In the genomic region with DNA sequence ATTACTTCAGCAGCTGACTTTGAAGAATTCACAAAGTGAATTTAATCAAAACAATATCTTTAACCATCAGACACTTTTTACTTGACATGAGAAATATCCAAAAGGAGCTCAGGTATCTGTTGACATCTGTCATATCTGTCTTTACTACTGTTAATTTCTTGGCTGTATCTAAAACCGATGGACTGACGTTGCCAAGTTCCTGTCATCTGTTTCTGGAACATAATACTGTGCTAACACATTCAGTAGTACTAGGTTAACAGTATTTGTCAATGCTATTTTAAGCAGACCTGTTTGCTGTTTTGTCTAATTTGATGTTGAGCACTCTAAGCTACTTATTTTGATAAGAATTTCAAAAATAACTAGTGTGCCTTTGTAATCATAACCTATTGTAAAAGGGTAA, we compare ENCODE assay signal across 23 mouse cellular contexts. TPM values are rescaled to one million over a fixed set of nuclear protein-coding genes. Genes with fewer than 3 reads are reported as not detected.
DNase-seq lines count a peak whose midpoint lies in the region; ATAC-seq and TF ChIP-seq lines count a peak whose summit lies in the region.
"Had no signal": no experiment of that assay in that cellular context is flagged by ENCODE, and none has a peak within 500 bp of the region (broad histone marks: within the 10 kb centered on the region; RNA-seq: fewer than 3 reads in every experiment).

No protein-coding gene starts in this region.

- TF ChIP-seq CTCF in heart, postnatal 0 days (IDR thresholded peaks at IDR 0.05; ENCODE audit: low read depth), result no peak

- DNase-seq in heart, adult 8-10 months (ENCODE audit: low spot score), result peak; percentile 45
- DNase-seq in heart, postnatal 25 days (ENCODE audit: low spot score), result no peak
- peak; percentile 70 for DNase-seq in heart, postnatal 0 days (ENCODE audit: low spot score)
- DNase-seq in urinary bladder, postnatal 14 days (ENCODE audit: low spot score), result no peak
- DNase-seq in thymus, postnatal 14 days, result no peak
- DNase-seq: adrenal gland, adult 8-10 months; adrenal gland, postnatal 36 days; cerebellum, adult 11 months; cerebellum, adult 8-10 months; cerebellum, postnatal 14 days; embryo, embryonic 11 days; gastrocnemius, adult 2 months; gastrocnemius, postnatal 25 days; kidney, adult 2 months had no signal

- no peaks in the 10 kb centered on the region for H3K27me3 ChIP-seq in heart, embryonic 11.5 days (ENCODE audit: control insufficient read depth, insufficient read depth, low read length)
- H3K27me3 ChIP-seq in heart, embryonic 15.5 days, result no peaks in the 10 kb centered on the region
- H3K27me3 ChIP-seq in heart, postnatal 0 days (ENCODE audit: control insufficient read depth, insufficient read depth, low read length), result no peaks in the 10 kb centered on the region
- H3K27me3 ChIP-seq: embryonic facial prominence, embryonic 15.5 days had no signal

- no peaks in the 10 kb centered on the region for H3K9me3 ChIP-seq in heart, embryonic 11.5 days (replicated peaks; ENCODE audit: control insufficient read depth, low read length)
- H3K9me3 ChIP-seq in heart, embryonic 15.5 days (replicated peaks), result no peaks in the 10 kb centered on the region
- no peaks in the 10 kb centered on the region for H3K9me3 ChIP-seq in heart, postnatal 0 days (replicated peaks; ENCODE audit: control insufficient read depth, low read length)
- H3K9me3 ChIP-seq: embryonic facial prominence, embryonic 15.5 days; forebrain, embryonic 10.5 days; hindbrain, embryonic 10.5 days had no signal

- peak; percentile 85 for TF ChIP-seq EP300 in heart, postnatal 0 days (IDR thresholded peaks at IDR 0.05; ENCODE audit: low read depth)

- no peaks in the 10 kb centered on the region for H3K36me3 ChIP-seq in heart, embryonic 11.5 days (ENCODE audit: control insufficient read depth, insufficient read depth, low read length)
- no peaks in the 10 kb centered on the region for H3K36me3 ChIP-seq in heart, embryonic 15.5 days
- no peaks in the 10 kb centered on the region for H3K36me3 ChIP-seq in heart, postnatal 0 days (replicated peaks; ENCODE audit: control insufficient read depth, insufficient read depth, low read length)
- H3K36me3 ChIP-seq: embryonic facial prominence, embryonic 15.5 days had no signal

- intact Hi-C loops in heart, postnatal 25 days (cut with DNase I), result no loop called here

- no peak overlapping the region for H3K27ac ChIP-seq in heart, embryonic 11.5 days (ENCODE audit: low read depth, low read length)
- H3K27ac ChIP-seq in heart, embryonic 15.5 days, result peak overlapping the region; percentile 82
- peak overlapping the region; percentile 83 for H3K27ac ChIP-seq in heart, postnatal 0 days (ENCODE audit: low read depth)
- H3K27ac ChIP-seq: embryonic facial prominence, embryonic 15.5 days; forebrain, embryonic 10.5 days; gastrocnemius, adult 2 months; hindbrain, embryonic 10.5 days; hindbrain, embryonic 14.5 days; kidney, postnatal 0 days had no signal

- 48% methylated on average over 2 of the region's 2 CpGs for WGBS in heart, embryonic 11.5 days (ENCODE audit: insufficient replicate concordance)
- WGBS in heart, embryonic 15.5 days, result 33% methylated on average over 2 of the region's 2 CpGs
- 27% methylated on average over 2 of the region's 2 CpGs for WGBS in heart, postnatal 0 days

- H3K4me2 ChIP-seq in heart, embryonic 11.5 days, result no peak overlapping the region
- no peak overlapping the region for H3K4me2 ChIP-seq in heart, embryonic 15.5 days
- no peak overlapping the region for H3K4me2 ChIP-seq in heart, postnatal 0 days (ENCODE audit: low read depth, low read length)
- H3K4me2 ChIP-seq: embryonic facial prominence, embryonic 15.5 days; hindbrain, embryonic 14.5 days had no signal

- no peak overlapping the region for H3K9ac ChIP-seq in heart, embryonic 11.5 days (ENCODE audit: low read depth, low read length)
- H3K9ac ChIP-seq in heart, embryonic 15.5 days, result no peak overlapping the region
- no peak overlapping the region for H3K9ac ChIP-seq in heart, postnatal 0 days (replicated peaks; ENCODE audit: low read depth, low read length)
- H3K9ac ChIP-seq: embryonic facial prominence, embryonic 15.5 days; hindbrain, embryonic 14.5 days had no signal

- 0 out of 2 replicates have a peak, but pooled peaks cover 3% of the 10 kb centered on the region for H3K4me1 ChIP-seq in heart, embryonic 11.5 days (ENCODE audit: control insufficient read depth, insufficient read depth, low read length)
- peaks cover 6% of the 10 kb centered on the region for H3K4me1 ChIP-seq in heart, embryonic 15.5 days (replicated peaks)
- 0 out of 2 replicates have a peak, but pooled peaks cover 4% of the 10 kb centered on the region for H3K4me1 ChIP-seq in heart, postnatal 0 days (ENCODE audit: control insufficient read depth, insufficient read depth)
- H3K4me1 ChIP-seq: embryonic facial prominence, embryonic 15.5 days; forebrain, embryonic 10.5 days; hindbrain, embryonic 10.5 days had no signal

- H3K4me3 ChIP-seq in heart, embryonic 11.5 days (ENCODE audit: low read depth, low read length), result no peak overlapping the region
- H3K4me3 ChIP-seq in heart, embryonic 15.5 days, result no peak overlapping the region
- no peak overlapping the region for H3K4me3 ChIP-seq in heart, postnatal 0 days (ENCODE audit: low read depth, low read length)
- H3K4me3 ChIP-seq: embryonic facial prominence, embryonic 15.5 days; erythroblast, embryonic 14.5 days; forebrain, embryonic 10.5 days; gastrocnemius, adult 2 months; hindbrain, embryonic 10.5 days had no signal

- ATAC-seq in heart, embryonic 11.5 days (replicated peaks; ENCODE audit: insufficient number of reproducible peaks, low FRiP score, low TSS enrichment), result no peak
- peak; percentile 66 for ATAC-seq in heart, embryonic 15.5 days (replicated peaks; ENCODE audit: insufficient number of reproducible peaks, insufficient read depth, low FRiP score, low read depth)
- ATAC-seq in heart, postnatal 0 days (ENCODE audit: insufficient read depth, low read depth), result peak; percentile 76
- ATAC-seq: intestine, embryonic 16.5 days had no signal

RNA-seq across cellular contexts. Expression of a gene that starts 18.3 kb away (rescaled TPM):
- 10 to 100 TPM; 61.7 to 95.3 (median 79.2) TPM for total RNA-seq in heart, adult 8-10 months (2022)
- 33.2 and 37.4 TPM in 2 replicates for polyA plus RNA-seq in heart, embryonic 11.5 days (2014; fragmentation: Nextera tagmentation; extraction: Ambion mirVana)
- polyA plus RNA-seq in heart, embryonic 15.5 days (2015; fragmentation: Nextera tagmentation; extraction: Ambion mirVana), result 43.2 and 44.8 TPM in 2 replicates
- total RNA-seq in heart, postnatal 25 days (2021), result 10 to 100 TPM; 79.9 to 85.0 TPM
- total RNA-seq in heart, postnatal 0 days (2014; rRNA removed; ENCODE audit: low replicate concordance), result 68.0 and 75.2 TPM in 2 replicates
- 42.4 and 44.8 TPM in 2 replicates for polyA plus RNA-seq in heart, postnatal 0 days (2015; fragmentation: Nextera tagmentation; extraction: Ambion mirVana)

RNA-seq across cellular contexts. Expression of a gene that starts 18.5 kb away (rescaled TPM):
- total RNA-seq in heart, adult 8-10 months (2022), result 1 to 10 TPM; 6.7 to 10.0 (median 7.6) TPM
- polyA plus RNA-seq in heart, embryonic 11.5 days (2014; fragmentation: Nextera tagmentation; extraction: Ambion mirVana), result 12.5 and 16.7 TPM in 2 replicates
- 17.0 and 19.7 TPM in 2 replicates for polyA plus RNA-seq in heart, embryonic 15.5 days (2015; fragmentation: Nextera tagmentation; extraction: Ambion mirVana)
- total RNA-seq in heart, postnatal 25 days (2021), result 1 to 10 TPM; 8.3 to 8.4 TPM
- total RNA-seq in heart, postnatal 0 days (2014; rRNA removed; ENCODE audit: low replicate concordance), result 0.80 and 1.6 TPM in 2 replicates
- 21.3 and 22.7 TPM in 2 replicates for polyA plus RNA-seq in heart, postnatal 0 days (2015; fragmentation: Nextera tagmentation; extraction: Ambion mirVana)

Comparison
In these comparisons a context has a peak if more than half of its experiments do, and no peak if none do; other contexts are left out.
1. DNase-seq: peak in heart, adult 8-10 months (single experiment) and heart, postnatal 0 days (single experiment); none in heart, postnatal 25 days (single experiment), urinary bladder, postnatal 14 days (single experiment) and thymus, postnatal 14 days (single experiment).